Mouse (Mus musculus) MEL (cell line): ENCODE data around the gene Ddx4. TPM values are rescaled to one million over a fixed set of nuclear protein-coding genes. Genes with fewer than 3 reads are reported as not detected.

Experiments
- DNase-seq: peaks from one replicate; pipeline ENCODE4 v3.0.0; 2011; ENCODE audit warnings: low read depth, low spot score
- H3K27ac ChIP-seq: 2 replicates; pipeline ENCODE4 v1.5.1; 2012; ENCODE audit warnings: low read depth, mild to moderate bottlenecking, control low read depth, low read length, moderate library complexity; ENCODE audit not compliant: control insufficient read depth
- H3K27me3 ChIP-seq, 2 experiments: fragments of 150-350 bp in 1 of 2; sonication (generic) in 1 of 2; 2 replicates each; pipeline ENCODE4 v1.6.1; 2012; ENCODE audit warnings: low read length in 2 of 2, mild to moderate bottlenecking in 2 of 2, improper control_type of control experiment in 1 of 2, moderate library complexity in 1 of 2; ENCODE audit not compliant: insufficient read depth in 2 of 2, control insufficient read depth in 1 of 2
- H3K36me3 ChIP-seq, 2 experiments: 2 replicates each; pipeline ENCODE4 v1.6.1; 2012 to 2014; ENCODE audit warnings: low read length in 2 of 2, improper control_type of control experiment in 1 of 2, inconsistent platforms in 1 of 2, mild to moderate bottlenecking in 1 of 2; ENCODE audit not compliant: insufficient read depth in 2 of 2, control insufficient read depth in 1 of 2
- H3K4me1 ChIP-seq, 2 experiments: fragments of 150-350 bp in 1 of 2; sonication (generic) in 1 of 2; 2 replicates each; pipeline ENCODE4 v1.6.1; 2012; ENCODE audit warnings: low read length in 2 of 2, improper control_type of control experiment in 1 of 2, mild to moderate bottlenecking in 1 of 2; ENCODE audit not compliant: insufficient read depth in 2 of 2, control insufficient read depth in 1 of 2
- H3K4me3 ChIP-seq, 2 experiments: fragments of 150-350 bp in 1 of 2; sonication (generic) in 1 of 2; 2 replicates each; pipeline ENCODE4 v1.5.1; 2012; ENCODE audit warnings: low read depth in 2 of 2, low read length in 2 of 2, mild to moderate bottlenecking in 2 of 2, moderate library complexity in 2 of 2, control low read depth in 1 of 2, improper control_type of control experiment in 1 of 2; ENCODE audit not compliant: control insufficient read depth in 1 of 2, insufficient read depth in 1 of 2
- H3K79me2 ChIP-seq: 2 replicates; pipeline ENCODE4 v1.6.1; 2012; ENCODE audit warnings: mild to moderate bottlenecking, low read length, moderate library complexity; ENCODE audit not compliant: control insufficient read depth, poor library complexity, insufficient read depth
- H3K9ac ChIP-seq: 2 replicates; pipeline ENCODE4 v1.6.1; 2012; ENCODE audit warnings: low read depth, mild to moderate bottlenecking, control low read depth, low read length, moderate library complexity; ENCODE audit not compliant: control insufficient read depth, poor library complexity, severe bottlenecking
- H3K9me3 ChIP-seq: fragments of 150-350 bp; sonication (generic); replicated peaks from 2 replicates; pipeline ENCODE4 v1.6.1; 2012; ENCODE audit warnings: mild to moderate bottlenecking, low read length, improper control_type of control experiment, moderate library complexity; ENCODE audit not compliant: insufficient read depth
- BHLHE40 ChIP-seq: IDR thresholded peaks from 2 replicates; pipeline ENCODE4 v1.6.1; 2012; ENCODE audit warnings: low read depth, mild to moderate bottlenecking, inconsistent platforms, low read length, improper control_type of control experiment, borderline replicate concordance
- CHD2 ChIP-seq: IDR thresholded peaks from 2 replicates; pipeline ENCODE4 v1.6.1; 2011; ENCODE audit warnings: low read length, improper control_type of control experiment
- CTCF ChIP-seq, 3 experiments: IDR thresholded peaks in 2 of 3; conservative IDR thresholded peaks in 1 of 3; 2 replicates each; pipeline ENCODE4 v1.5.1; 2011 to 2012; ENCODE audit warnings: low read length in 3 of 3, low read depth in 2 of 3, mild to moderate bottlenecking in 2 of 3, improper control_type of control experiment in 1 of 3, inconsistent platforms in 1 of 3, mixed read lengths in 1 of 3, moderate library complexity in 1 of 3; ENCODE audit not compliant: control insufficient read depth in 1 of 3, insufficient read depth in 1 of 3, poor library complexity in 1 of 3, severe bottlenecking in 1 of 3
- E2F4 ChIP-seq: IDR thresholded peaks from 2 replicates; pipeline ENCODE4 v1.6.1; 2011; ENCODE audit warnings: low read depth, low read length, improper control_type of control experiment, borderline replicate concordance
- ELF1 ChIP-seq: IDR thresholded peaks from 2 replicates; pipeline ENCODE4 v1.6.1; 2014; ENCODE audit warnings: low read depth, mild to moderate bottlenecking, inconsistent platforms, low read length, improper control_type of control experiment, moderate library complexity
- EP300 ChIP-seq, 2 experiments: IDR thresholded peaks; 2 replicates each; pipeline ENCODE4 v1.6.1; 2011; ENCODE audit warnings: improper control_type of control experiment in 2 of 2, low read length in 2 of 2, low read depth in 1 of 2, mild to moderate bottlenecking in 1 of 2
- ETS1 ChIP-seq: IDR thresholded peaks from 2 replicates; pipeline ENCODE4 v1.6.1; 2012; ENCODE audit warnings: low read depth, mild to moderate bottlenecking, inconsistent platforms, low read length, improper control_type of control experiment, moderate library complexity
- GABPA ChIP-seq: IDR thresholded peaks from 2 replicates; pipeline ENCODE4 v1.6.1; 2012; ENCODE audit warnings: low read depth, mild to moderate bottlenecking, inconsistent platforms, low read length, improper control_type of control experiment, moderate library complexity
- GATA1 ChIP-seq: IDR thresholded peaks from 2 replicates; pipeline ENCODE4 v1.6.1; 2011; ENCODE audit warnings: low read depth, low read length, improper control_type of control experiment
- JUND ChIP-seq: IDR thresholded peaks from 2 replicates; pipeline ENCODE4 v1.6.1; 2011; ENCODE audit warnings: low read depth, mild to moderate bottlenecking, improper control_type of control experiment, low read length
- KAT2A ChIP-seq: conservative IDR thresholded peaks from 2 replicates; pipeline ENCODE4 v1.6.1; 2012; ENCODE audit warnings: low read depth, low read length, improper control_type of control experiment, inconsistent platforms
- MAZ ChIP-seq: IDR thresholded peaks from 2 replicates; pipeline ENCODE4 v1.6.1; 2012; ENCODE audit warnings: low read depth, mild to moderate bottlenecking, inconsistent platforms, low read length, improper control_type of control experiment
- MEF2A ChIP-seq: IDR thresholded peaks from 2 replicates; pipeline ENCODE4 v1.6.1; 2014; ENCODE audit warnings: low read depth, mild to moderate bottlenecking, inconsistent platforms, low read length, improper control_type of control experiment; ENCODE audit not compliant: poor library complexity, insufficient replicate concordance, severe bottlenecking; ENCODE audit errors: extremely low read depth
- MYB ChIP-seq: IDR thresholded peaks from 2 replicates; pipeline ENCODE4 v1.6.1; 2011; ENCODE audit warnings: mild to moderate bottlenecking, low read depth, low read length, improper control_type of control experiment
- NRF1 ChIP-seq: IDR thresholded peaks from 2 replicates; pipeline ENCODE4 v1.6.1; 2014; ENCODE audit warnings: low read depth, mild to moderate bottlenecking, inconsistent platforms, low read length, improper control_type of control experiment, moderate library complexity; ENCODE audit not compliant: poor library complexity, insufficient read depth, severe bottlenecking
- POLR2A ChIP-seq, 2 experiments: IDR thresholded peaks; 2 replicates each; pipeline ENCODE4 v1.6.1; 2011 to 2012; ENCODE audit warnings: low read length in 2 of 2, mild to moderate bottlenecking in 2 of 2, control low read depth in 1 of 2, improper control_type of control experiment in 1 of 2, low read depth in 1 of 2, moderate library complexity in 1 of 2; ENCODE audit not compliant: control insufficient read depth in 1 of 2, insufficient read depth in 1 of 2, poor library complexity in 1 of 2
- POLR2AphosphoS2 ChIP-seq: IDR thresholded peaks from 2 replicates; pipeline ENCODE4 v1.6.1; 2011; ENCODE audit warnings: low read length, improper control_type of control experiment
- POLR2AphosphoS5 ChIP-seq: IDR thresholded peaks from 2 replicates; pipeline ENCODE4 v1.6.1; 2012; ENCODE audit warnings: low read depth, borderline replicate concordance, mild to moderate bottlenecking, inconsistent platforms, low read length, moderate library complexity, mixed read lengths
- RAD21 ChIP-seq: IDR thresholded peaks from 2 replicates; pipeline ENCODE4 v1.6.1; 2011; ENCODE audit warnings: mild to moderate bottlenecking, low read depth, low read length, improper control_type of control experiment
- RCOR1 ChIP-seq: IDR thresholded peaks from 2 replicates; pipeline ENCODE4 v1.6.1; 2012; ENCODE audit warnings: low read depth, mild to moderate bottlenecking, inconsistent platforms, low read length, improper control_type of control experiment
- SMC3 ChIP-seq: IDR thresholded peaks from 2 replicates; pipeline ENCODE4 v1.6.1; 2011; ENCODE audit warnings: low read depth, low read length, improper control_type of control experiment
- TCF12 ChIP-seq: IDR thresholded peaks from 2 replicates; pipeline ENCODE4 v1.6.1; 2014; ENCODE audit warnings: low read depth, mild to moderate bottlenecking, inconsistent platforms, low read length, improper control_type of control experiment, moderate library complexity
- UBTF ChIP-seq: IDR thresholded peaks from 2 replicates; pipeline ENCODE4 v1.6.1; 2012; ENCODE audit warnings: low read depth, mild to moderate bottlenecking, inconsistent platforms, low read length, improper control_type of control experiment, moderate library complexity, borderline replicate concordance; ENCODE audit not compliant: insufficient read depth
- USF1 ChIP-seq: IDR thresholded peaks from 2 replicates; pipeline ENCODE4 v1.6.1; 2014; ENCODE audit warnings: low read depth, mild to moderate bottlenecking, inconsistent platforms, low read length, improper control_type of control experiment, moderate library complexity
- USF2 ChIP-seq, 2 experiments: IDR thresholded peaks; 2 replicates each; pipeline ENCODE4 v1.6.1; 2011 to 2012; ENCODE audit warnings: improper control_type of control experiment in 2 of 2, low read length in 2 of 2, borderline replicate concordance in 1 of 2, inconsistent platforms in 1 of 2, low read depth in 1 of 2, mild to moderate bottlenecking in 1 of 2; ENCODE audit not compliant: insufficient read depth in 1 of 2
- ZNF384 ChIP-seq: IDR thresholded peaks from 2 replicates; pipeline ENCODE4 v1.6.1; 2012; ENCODE audit warnings: low read depth, mild to moderate bottlenecking, inconsistent platforms, low read length, improper control_type of control experiment
- polyA plus RNA-seq, 2 experiments: library from polyadenylated mRNA; stranded (reverse) in 1 of 2; unstranded in 1 of 2; fragments of >175 nt in 1 of 2; fragments of >200 nt in 1 of 2; gene quantifications; 2 replicates each; pipeline versions ENCODE4 v1.2.1 to v1.2.4; 2012; ENCODE audit warnings: low replicate concordance in 2 of 2, low read depth in 1 of 2; ENCODE audit not compliant: insufficient read length in 2 of 2, insufficient read depth in 1 of 2, missing spikeins in 1 of 2
- total RNA-seq: library from RNA; depleted of rRNA; stranded (reverse); fragments of 300-350 nt; gene quantifications from 2 replicates; pipeline ENCODE4 v1.2.3, GENCODE M21; 2012

Ddx4 gene
- total and polyA plus RNA-seq, 3 experiments, result 0.31 to 1.3 TPM; not detected in 1

- TF ChIP-seq RAD21, result no peak
- no peak for TF ChIP-seq SMC3
- TF ChIP-seq POLR2AphosphoS2, result no peak
These were observed 6.6 kb downstream of the Ddx4 start (continued) for GRCm38 (mm10) chr13:112645529-112646186.

GRCm38 (mm10) chr13:112644996-112645395, 7.3 kb downstream of the Ddx4 start:
- H3K9me3 ChIP-seq, result no peaks in the 10 kb centered on the region
- H3K9ac ChIP-seq, result peak overlapping the region; percentile 48
- no peak for DNase-seq
- peaks cover 24 to 53% of the 10 kb centered on the region in 2 experiments for H3K4me1 ChIP-seq
- H3K27ac ChIP-seq, result peak overlapping the region; percentile 90
- H3K4me3 ChIP-seq, result no peak overlapping the region
- H3K36me3 ChIP-seq, result peaks cover 0 to 50% of the 10 kb centered on the region in 2 experiments; a peak in 2 of 4 replicates
- TF ChIP-seq RCOR1, result 0 out of 2 replicates have a peak, but pooled peaks have one; percentile 24
- TF ChIP-seq TCF12, result peak; percentile 63
- peak; percentile 54 for TF ChIP-seq GATA1
- peak; percentile 42 for TF ChIP-seq ETS1
- peak; percentile 77 for TF ChIP-seq MYB
- peak; percentile 74 to 86 for TF ChIP-seq EP300 (IDR thresholded peaks at IDR 0.05; ENCODE audit: low read depth in 1 of 2, low read length in 2 of 2)
- no peak for TF ChIP-seq E2F4
- TF ChIP-seq GABPA, result no peak
- H3K27me3 ChIP-seq, result no peaks in the 10 kb centered on the region
- H3K79me2 ChIP-seq, result no peaks in the 10 kb centered on the region

GRCm38 (mm10) chr13:112642897-112643296, 9.4 kb downstream of the Ddx4 start:
- Histone ChIP-seq H3K36me3 (peaks cover 0 to 46% of the 10 kb centered on the region in 2 experiments; a peak in 2 of 4 replicates), H3K9ac (peak overlapping the region; percentile 33; the same call in 1 of the 2 replicates), H3K27me3 (no peaks in the 10 kb centered on the region), H3K79me2 (no peaks in the 10 kb centered on the region), H3K4me3 (peak overlapping the region in 1 of 2 experiments; percentile 9; a peak in 2 of 4 replicates), H3K4me1 (peaks cover 24 to 53% of the 10 kb centered on the region in 2 experiments), H3K27ac (peak overlapping the region; percentile 79), H3K9me3 (no peaks in the 10 kb centered on the region)
- DNase-seq, result peak; percentile 93
- TF ChIP-seq E2F4 (no peak), ETS1 (peak; percentile 88), MAZ (no peak), CTCF (IDR thresholded peaks at IDR 0.05 in 2 of 3, conservative IDR thresholded peaks at IDR 0.05 in 1 of 3; ENCODE audit: control insufficient read depth in 1 of 3, insufficient read depth in 1 of 3, low read depth in 2 of 3, low read length in 3 of 3, poor library complexity in 1 of 3, severe bottlenecking in 1 of 3) (no peak), USF1 (peak; percentile 43; the same call in 1 of the 2 replicates), JUND (no peak), UBTF (no peak), NRF1 (no peak), POLR2AphosphoS5 (no peak), EP300 (IDR thresholded peaks at IDR 0.05; ENCODE audit: low read depth in 1 of 2, low read length in 2 of 2) (peak; percentile 76 to 82), POLR2A (IDR thresholded peaks at IDR 0.05; ENCODE audit: control insufficient read depth in 1 of 2, insufficient read depth in 1 of 2, low read depth in 1 of 2, low read length in 2 of 2, poor library complexity in 1 of 2) (no peak), ZNF384 (0 out of 2 replicates have a peak, but pooled peaks have one; percentile 12), CHD2 (no peak), GABPA (no peak), USF2 (IDR thresholded peaks at IDR 0.05; ENCODE audit: borderline replicate concordance in 1 of 2, insufficient read depth in 1 of 2, low read depth in 1 of 2, low read length in 2 of 2) (no peak), RAD21 (no peak), MEF2A (no peak), ELF1 (peak; percentile 67; the same call in 1 of the 2 replicates), SMC3 (no peak), BHLHE40 (peak; percentile 62; the same call in 1 of the 2 replicates), KAT2A (0 out of 2 replicates have a peak, but pooled peaks have one; percentile 39), MYB (no peak)
